Mouse (Mus musculus) heart, postnatal 25 days (tissue): ENCODE measurements around the gene Otoa. TPM values are rescaled to one million over a fixed set of nuclear protein-coding genes. Genes with fewer than 3 reads are reported as not detected.

ENCODE experiments used
- DNase-seq: peaks from one replicate; pipeline ENCODE4 v3.0.0; 2022; ENCODE audit warnings: low spot score
- intact Hi-C: fragments of 180-260 bp; cut with DNase I; formaldehyde crosslinking; loops from one replicate; pipeline ENCODE4 v1.15.1; 2025
- total RNA-seq, 2 experiments: library from RNA; stranded (reverse); gene quantifications; 2 replicates each; pipeline ENCODE4 v1.2.3; 2021

Gene Otoa
- total RNA-seq, result under 1 TPM; 0.14 to 0.21 TPM

- DNase-seq, result no peak
- intact Hi-C loops, result no loop called here
These were observed at the start of gene Otoa for GRCm38 (mm10) chr7:121081350-121081749. Otoa (plus strand) TSS chr7:121081650.

GRCm38 (mm10) chr7:121033856-121034652 lies 47.4 kb upstream of the Otoa start, which contains the start of gene Mettl9:
Mettl9 (plus strand) TSS chr7:121034445.
- intact Hi-C loops, result loop anchor here (2.0 to 10.0 kb wide), 3 partner anchors 38 to 199 kb away; partner anchors contain the start of genes Cdr2, Igsf6 and Mfsd13b
- DNase-seq, result peak; percentile 87

GRCm38 (mm10) chr7:121034701-121035141 lies 46.7 kb upstream of the Otoa start:
- no peak for DNase-seq
- intact Hi-C loops, result loop anchor here (2.0 to 10.0 kb wide), 3 partner anchors 38 to 200 kb away; partner anchors contain the start of genes Cdr2, Igsf6 and Mfsd13b

- peak; percentile 7 for DNase-seq
- intact Hi-C loops, result loop anchor here (2.0 to 10.0 kb wide), 2 partner anchors 52 to 200 kb away; partner anchors contain the start of genes Cdr2 and Mfsd13b
These were observed 46.2 kb upstream of the Otoa start for GRCm38 (mm10) chr7:121035161-121035721.

GRCm38 (mm10) chr7:121040595-121040994 lies 40.9 kb upstream of the Otoa start:
- DNase-seq, result no peak
- intact Hi-C loops, result no loop called here

- DNase-seq, result no peak
- intact Hi-C loops, result no loop called here
These were observed 39.5 kb upstream of the Otoa start for GRCm38 (mm10) chr7:121041989-121042388.

GRCm38 (mm10) chr7:121043004-121043403 lies 38.4 kb upstream of the Otoa start:
- intact Hi-C loops, result no loop called here
- DNase-seq, result no peak

- no peak for DNase-seq
- intact Hi-C loops, result no loop called here
These were observed 37.9 kb upstream of the Otoa start for GRCm38 (mm10) chr7:121043510-121043909.

- DNase-seq, result no peak
- intact Hi-C loops, result no loop called here
These were observed 37.2 kb upstream of the Otoa start for GRCm38 (mm10) chr7:121044251-121044650.

- DNase-seq, result no peak
- intact Hi-C loops, result no loop called here
These were observed 35.6 kb upstream of the Otoa start for GRCm38 (mm10) chr7:121045671-121046453.

- intact Hi-C loops, result no loop called here
- DNase-seq, result no peak
These were observed 33.8 kb upstream of the Otoa start for GRCm38 (mm10) chr7:121047624-121048023.

GRCm38 (mm10) chr7:121053071-121053470 lies 28.4 kb upstream of the Otoa start:
- DNase-seq, result no peak

GRCm38 (mm10) chr7:121059477-121060218 lies 21.8 kb upstream of the Otoa start:
- no peak for DNase-seq
- intact Hi-C loops, result loop anchor here (5.0 kb wide), 1 partner anchor 222 kb away; no protein-coding TSS in a partner anchor

More at GRCm38 (mm10) chr7:121053071-121053470, 28.4 kb upstream of the Otoa start:
- intact Hi-C loops, result no loop called here

GRCm38 (mm10) chr7:121064309-121064708 lies 17.1 kb upstream of the Otoa start:
- intact Hi-C loops, result loop anchor here (1.0 to 5.0 kb wide), 2 partner anchors 130 to 227 kb away; no protein-coding TSS in a partner anchor

GRCm38 (mm10) chr7:121071276-121071675 lies 10.2 kb upstream of the Otoa start:
- no peak for DNase-seq
- intact Hi-C loops, result loop anchor here (5.0 kb wide), 1 partner anchor 39 kb away; the partner anchor contains the start of gene Mettl9

More at GRCm38 (mm10) chr7:121064309-121064708, 17.1 kb upstream of the Otoa start:
- DNase-seq, result no peak

GRCm38 (mm10) chr7:121072506-121072905 lies 8.9 kb upstream of the Otoa start:
- no peak for DNase-seq
- intact Hi-C loops, result loop anchor here (5.0 kb wide), 1 partner anchor 40 kb away; the partner anchor contains the start of gene Mettl9

- intact Hi-C loops, result loop anchor here (5.0 kb wide), 1 partner anchor 42 kb away; the partner anchor contains the start of gene Mettl9
- DNase-seq, result peak; percentile 7
These were observed 7.2 kb upstream of the Otoa start, which contains the start of gene Igsf6 for GRCm38 (mm10) chr7:121074281-121074680. Igsf6 (minus strand) TSS chr7:121074572.

GRCm38 (mm10) chr7:121074801-121075400 lies 6.5 kb upstream of the Otoa start:
- intact Hi-C loops, result loop anchor here (5.0 kb wide), 1 partner anchor 43 kb away; the partner anchor contains the start of gene Mettl9
- DNase-seq, result no peak
